Mouse (Mus musculus) kidney, embryonic 16.5 days (tissue): ENCODE results near the gene Xkr8. TPM values are rescaled to one million over a fixed set of nuclear protein-coding genes. Genes with fewer than 3 reads are reported as not detected.
A peak's percentile ranks its signal among the peaks of the same experiment; 100 is the strongest.

Experiments
- ATAC-seq: fragments of 200-750 bp; cut with Nextera tagmentation; 2 replicates; pipeline ENCODE4 v1.8.0; 2017; ENCODE audit warnings: moderate TSS enrichment; ENCODE audit not compliant: low FRiP score, low TSS enrichment
- H3K27ac ChIP-seq: fragments of 300-500 bp; sonication (generic); 2 replicates; pipeline ENCODE4 v1.5.1; 2014; ENCODE audit warnings: low read length
- H3K27me3 ChIP-seq: fragments of 300-500 bp; sonication (generic); 2 replicates; pipeline ENCODE4 v1.6.1; 2014; ENCODE audit warnings: low read length, control low read depth, mixed read lengths; ENCODE audit not compliant: insufficient read depth
- H3K36me3 ChIP-seq: fragments of 300-500 bp; sonication (generic); 2 replicates; pipeline ENCODE4 v1.6.1; 2014; ENCODE audit warnings: low read length, control low read depth, mixed read lengths; ENCODE audit not compliant: insufficient read depth
- H3K4me1 ChIP-seq: fragments of 300-500 bp; sonication (generic); 2 replicates; pipeline ENCODE4 v1.6.1; 2014; ENCODE audit warnings: low read length, control low read depth, mixed read lengths; ENCODE audit not compliant: insufficient read depth
- H3K4me2 ChIP-seq: fragments of 300-500 bp; sonication (generic); replicated peaks from 2 replicates; pipeline ENCODE4 v1.6.1; 2014; ENCODE audit warnings: low read depth, low read length
- H3K4me3 ChIP-seq: fragments of 300-500 bp; sonication (generic); 2 replicates; pipeline ENCODE4 v1.5.1; 2014; ENCODE audit warnings: mild to moderate bottlenecking, low read length
- H3K9ac ChIP-seq: fragments of 300-500 bp; sonication (generic); replicated peaks from 2 replicates; pipeline ENCODE4 v1.6.1; 2014; ENCODE audit warnings: low read length
- H3K9me3 ChIP-seq: fragments of 300-500 bp; sonication (generic); 2 replicates; pipeline ENCODE4 v1.6.1; 2016; ENCODE audit warnings: low read length, control low read depth
- WGBS: fragments of 180-500 bp; shearing (Covaris S2); extraction: QIAGEN DNeasy Blood & Tissue Kit; methylation state at CpG from one replicate; pipeline ENCODE4 v1.1.7; 2014; 5-methylcytosine and 5-hydroxymethylcytosine counted together
- polyA plus RNA-seq: library from polyadenylated mRNA; unstranded; fragments of >200 nt; fragmentation: Nextera tagmentation; extraction: Ambion mirVana; gene quantifications from 2 replicates; pipeline ENCODE4 v1.2.1, GENCODE M21; 2015

Xkr8 gene
- polyA plus RNA-seq, 1 experiment from 2014 or later, result 7.3 TPM

DNA sequence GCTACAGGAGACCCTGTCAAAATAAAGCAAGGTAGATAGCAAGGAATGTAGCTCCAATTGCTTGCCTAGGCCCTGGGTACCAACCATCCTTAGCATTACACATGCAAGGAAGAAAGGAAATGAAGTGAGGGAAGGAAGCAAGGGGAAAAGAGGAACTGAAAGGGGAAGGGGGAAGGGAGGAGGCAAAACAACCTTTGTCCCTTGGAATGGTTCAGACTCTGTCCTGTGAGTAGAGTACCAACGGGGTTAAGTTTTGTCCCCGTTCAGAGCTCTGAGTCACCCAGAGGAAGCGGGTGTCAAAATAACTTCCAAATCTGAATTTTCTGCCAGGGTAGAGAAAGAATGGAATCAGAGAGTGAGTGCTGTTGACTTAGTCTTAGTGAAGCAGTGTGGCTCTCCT lies 27.9 kb upstream of the Xkr8 start:
- Histone ChIP-seq H3K9ac (no peak overlapping the region), H3K4me2 (no peak overlapping the region), H3K36me3 (no peaks in the 10 kb centered on the region), H3K27me3 (peaks cover 5% of the 10 kb centered on the region; the same call in 1 of the 2 replicates), H3K4me1 (peaks cover 6% of the 10 kb centered on the region; the same call in 1 of the 2 replicates), H3K4me3 (no peak overlapping the region), H3K9me3 (no peaks in the 10 kb centered on the region), H3K27ac (no peak overlapping the region)
- WGBS, result 58% methylated on average over 3 of the region's 3 CpGs
- no peak for ATAC-seq

DNA sequence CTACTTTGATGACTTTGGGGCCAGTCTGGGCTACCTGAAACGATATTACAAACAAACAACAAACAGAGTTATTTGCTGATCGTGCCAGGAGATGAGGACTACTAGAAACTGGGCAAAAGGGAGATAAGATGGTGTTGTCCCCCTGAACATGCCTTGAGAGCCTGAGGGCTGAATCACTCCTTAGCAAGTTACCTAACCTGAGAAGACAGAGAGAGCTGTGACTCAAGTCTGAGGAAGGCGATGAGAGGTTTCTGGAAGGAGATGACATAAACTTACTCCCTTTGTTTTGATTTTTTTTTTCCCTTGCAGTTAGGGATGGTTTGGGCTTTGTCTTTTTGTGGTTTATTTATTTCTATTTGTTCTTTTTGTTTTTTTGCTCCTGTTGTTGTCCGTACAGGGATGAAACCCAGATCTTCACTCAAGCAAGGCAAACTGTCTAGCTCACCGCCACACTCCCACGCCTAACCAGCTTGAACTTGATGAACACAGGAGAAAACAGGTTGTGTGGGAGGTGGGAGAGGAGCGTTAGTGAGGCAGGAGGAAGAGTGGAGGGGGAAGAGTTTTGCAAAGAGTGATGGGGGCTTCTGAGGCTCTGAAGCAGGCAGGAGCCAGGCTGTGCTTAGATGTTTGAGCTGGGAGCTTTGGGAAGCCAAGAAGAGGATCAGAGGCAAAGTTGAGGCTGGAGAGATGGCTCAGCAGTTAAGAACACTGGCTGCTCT lies 25.4 kb upstream of the Xkr8 start:
- Histone ChIP-seq H3K4me1 (peaks cover 6% of the 10 kb centered on the region; the same call in 1 of the 2 replicates), H3K4me2 (peak overlapping the region; percentile 82), H3K27me3 (peaks cover 5% of the 10 kb centered on the region; the same call in 1 of the 2 replicates), H3K4me3 (no peak overlapping the region), H3K9ac (no peak overlapping the region), H3K27ac (no peak overlapping the region), H3K36me3 (no peaks in the 10 kb centered on the region), H3K9me3 (no peaks in the 10 kb centered on the region)
- ATAC-seq, result no peak
- 53% methylated on average over 7 of the region's 7 CpGs for WGBS

DNA sequence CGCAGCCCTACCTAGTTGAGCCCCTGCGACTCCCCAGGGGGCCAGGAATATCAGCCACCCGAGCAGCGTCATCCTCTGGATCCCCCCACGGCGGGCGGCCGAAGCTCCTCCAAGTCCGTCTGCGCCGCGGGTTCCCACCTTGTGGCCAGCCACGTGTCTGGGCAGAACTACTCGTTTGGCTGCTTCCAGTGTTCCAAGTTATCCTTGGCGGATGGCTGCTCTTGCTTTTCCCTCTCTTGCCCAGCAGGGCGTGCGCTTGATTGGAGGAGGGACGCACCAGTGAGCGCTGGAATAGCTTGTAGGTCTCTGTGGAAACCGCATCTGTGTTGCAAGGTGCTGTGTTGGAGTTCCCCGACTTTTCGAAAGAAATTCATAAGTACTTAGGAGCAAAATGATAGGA lies 24.6 kb upstream of the Xkr8 start, which contains the start of gene Smpdl3b:
Gene Smpdl3b (minus strand): TSS at position 279 of the 400 bp plus-strand sequence.
- H3K9me3 ChIP-seq, result no peaks in the 10 kb centered on the region
- H3K27me3 ChIP-seq, result peaks cover 5% of the 10 kb centered on the region; the same call in 1 of the 2 replicates
- H3K27ac ChIP-seq, result no peak within 1 kb of the TSS
- peak within 1 kb of the TSS; percentile 51 for H3K4me3 ChIP-seq
- H3K4me1 ChIP-seq, result peaks cover 6% of the 10 kb centered on the region; the same call in 1 of the 2 replicates
- no peaks in the 10 kb centered on the region for H3K36me3 ChIP-seq
- ATAC-seq, result peak; percentile 88
- peak within 1 kb of the TSS; percentile 82 for H3K4me2 ChIP-seq
- under 1% methylated on average over 22 of the region's 22 CpGs for WGBS
- H3K9ac ChIP-seq, result peak within 1 kb of the TSS; percentile 72

DNA sequence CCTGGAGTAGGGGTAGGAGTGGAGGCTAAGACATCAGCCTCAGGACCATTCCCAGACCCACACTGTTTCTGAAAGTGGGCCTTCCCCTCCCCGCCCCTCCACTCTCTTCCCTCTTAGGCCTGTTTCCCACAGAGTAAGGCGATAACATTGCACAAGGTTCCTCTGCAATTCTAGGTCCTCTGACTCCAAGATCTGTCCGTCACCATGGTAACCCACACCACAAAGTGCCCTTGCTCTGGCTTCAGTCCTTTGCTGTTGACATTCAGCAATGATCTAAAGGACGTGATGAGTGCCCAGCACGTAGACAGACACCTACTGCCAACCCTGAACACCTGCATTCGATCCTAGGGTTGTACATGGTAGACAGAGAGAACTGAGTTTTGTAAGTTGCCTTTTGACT lies 20.6 kb upstream of the Xkr8 start:
- Histone ChIP-seq H3K9me3 (no peaks in the 10 kb centered on the region), H3K9ac (no peak overlapping the region), H3K4me1 (peaks cover 6% of the 10 kb centered on the region; the same call in 1 of the 2 replicates), H3K27me3 (peaks cover 5% of the 10 kb centered on the region; the same call in 1 of the 2 replicates), H3K36me3 (no peaks in the 10 kb centered on the region), H3K27ac (no peak overlapping the region), H3K4me2 (no peak overlapping the region), H3K4me3 (no peak overlapping the region)
- WGBS, result 72% methylated on average over 6 of the region's 6 CpGs
- ATAC-seq, result no peak

DNA sequence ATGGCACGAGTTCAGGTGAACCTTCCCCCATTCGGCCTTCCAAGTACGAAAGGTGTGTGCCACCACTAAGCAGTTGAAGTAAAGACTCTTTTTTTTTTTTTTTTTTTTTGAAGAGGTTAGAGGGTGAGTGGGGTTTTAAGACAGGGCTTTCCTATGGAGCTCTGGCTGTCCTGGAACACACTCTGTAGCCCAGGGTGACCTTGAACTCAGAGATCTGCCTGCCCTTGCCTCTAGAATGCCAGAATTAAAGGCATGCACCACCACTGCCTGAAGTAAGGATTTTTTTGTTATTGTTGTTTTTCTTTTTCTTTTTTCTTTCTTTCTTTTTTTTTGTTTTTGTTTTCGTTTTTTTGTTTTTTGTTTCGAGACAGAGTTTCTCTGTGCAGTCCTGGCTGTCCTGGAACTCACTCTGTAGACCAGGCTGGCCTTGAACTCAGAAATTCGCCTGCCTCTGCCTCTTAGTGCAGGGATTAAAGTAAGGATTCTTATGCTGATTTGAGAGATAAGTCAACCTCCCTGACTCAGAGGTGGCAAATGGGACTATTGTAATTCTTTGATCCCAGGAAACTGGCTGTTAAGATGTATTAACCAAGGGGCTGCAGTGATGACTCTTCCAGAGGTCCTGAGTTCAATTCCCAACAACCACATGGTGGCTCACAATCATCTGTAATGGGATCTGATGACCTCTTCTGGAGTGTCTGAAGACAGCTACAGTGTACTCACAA lies 17.1 kb upstream of the Xkr8 start:
- H3K27me3 ChIP-seq, result no peaks in the 10 kb centered on the region
- no peaks in the 10 kb centered on the region for H3K36me3 ChIP-seq
- WGBS, result 82% methylated on average over 6 of the region's 6 CpGs
- no peak overlapping the region for H3K4me2 ChIP-seq
- no peak for ATAC-seq
- no peak overlapping the region for H3K4me3 ChIP-seq
- no peak overlapping the region for H3K27ac ChIP-seq
- no peak overlapping the region for H3K9ac ChIP-seq
- H3K9me3 ChIP-seq, result no peaks in the 10 kb centered on the region
- H3K4me1 ChIP-seq, result no peaks in the 10 kb centered on the region

DNA sequence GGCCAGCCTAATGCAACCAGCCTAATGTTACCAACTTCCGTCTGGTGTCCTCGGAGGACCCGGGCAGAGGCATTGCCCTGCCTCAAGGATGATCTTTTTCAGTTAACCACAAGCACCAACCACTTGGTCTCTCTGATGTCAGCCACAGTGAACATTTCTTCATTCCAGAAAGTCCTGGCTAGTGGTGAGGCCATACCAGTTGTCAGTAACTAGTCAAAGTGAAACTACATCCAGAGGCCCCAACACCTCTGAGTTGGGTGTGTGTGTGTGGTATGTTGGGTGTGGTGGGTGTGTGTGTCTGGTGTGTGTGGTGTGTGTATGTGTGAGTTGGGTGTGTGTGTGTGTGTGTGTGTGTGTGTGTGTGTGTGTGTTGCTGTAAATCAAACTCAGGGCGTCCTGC lies 16.4 kb upstream of the Xkr8 start:
- Histone ChIP-seq H3K4me3 (no peak overlapping the region), H3K4me2 (no peak overlapping the region), H3K9me3 (no peaks in the 10 kb centered on the region), H3K27me3 (no peaks in the 10 kb centered on the region), H3K27ac (no peak overlapping the region), H3K36me3 (no peaks in the 10 kb centered on the region), H3K9ac (no peak overlapping the region), H3K4me1 (no peaks in the 10 kb centered on the region)
- 91% methylated on average over 4 of the region's 4 CpGs for WGBS
- ATAC-seq, result no peak

DNA sequence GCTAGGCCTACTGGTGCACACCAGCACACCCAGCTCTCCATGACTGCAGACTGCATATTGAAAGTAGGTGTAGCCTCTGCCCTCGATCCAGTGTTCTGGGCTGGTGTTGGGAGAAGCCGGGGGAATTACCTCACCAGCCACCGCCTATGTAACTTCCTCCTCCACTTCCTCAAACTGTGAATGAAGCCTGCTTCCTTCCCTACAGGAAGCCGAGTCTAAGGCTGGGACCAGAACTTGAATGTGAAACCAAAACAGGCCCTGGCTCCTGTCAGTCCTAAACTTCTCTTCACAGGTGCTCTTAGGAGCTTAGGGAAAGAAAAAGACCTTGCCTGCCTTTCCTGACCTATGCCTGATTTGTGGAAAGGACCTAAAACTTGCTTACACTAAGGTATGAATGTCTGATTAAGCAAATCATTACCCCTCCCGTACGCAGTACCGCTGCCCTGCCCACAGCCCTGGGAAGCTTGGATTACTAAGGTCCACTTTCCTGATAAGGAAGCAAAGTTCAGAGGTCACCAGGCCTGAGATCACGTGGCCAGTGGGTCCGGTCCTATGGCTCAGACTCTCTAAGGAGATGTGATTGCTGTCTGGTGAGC lies 15.4 kb upstream of the Xkr8 start:
- Histone ChIP-seq H3K9ac (no peak overlapping the region), H3K27ac (peak overlapping the region; percentile 62), H3K27me3 (no peaks in the 10 kb centered on the region), H3K4me3 (no peak overlapping the region), H3K36me3 (no peaks in the 10 kb centered on the region), H3K9me3 (no peaks in the 10 kb centered on the region), H3K4me1 (no peaks in the 10 kb centered on the region), H3K4me2 (peak overlapping the region; percentile 19)
- WGBS, result 49% methylated on average over 9 of the region's 9 CpGs
- 0 out of 2 replicates have a peak, but pooled peaks have one; percentile 15 for ATAC-seq

DNA sequence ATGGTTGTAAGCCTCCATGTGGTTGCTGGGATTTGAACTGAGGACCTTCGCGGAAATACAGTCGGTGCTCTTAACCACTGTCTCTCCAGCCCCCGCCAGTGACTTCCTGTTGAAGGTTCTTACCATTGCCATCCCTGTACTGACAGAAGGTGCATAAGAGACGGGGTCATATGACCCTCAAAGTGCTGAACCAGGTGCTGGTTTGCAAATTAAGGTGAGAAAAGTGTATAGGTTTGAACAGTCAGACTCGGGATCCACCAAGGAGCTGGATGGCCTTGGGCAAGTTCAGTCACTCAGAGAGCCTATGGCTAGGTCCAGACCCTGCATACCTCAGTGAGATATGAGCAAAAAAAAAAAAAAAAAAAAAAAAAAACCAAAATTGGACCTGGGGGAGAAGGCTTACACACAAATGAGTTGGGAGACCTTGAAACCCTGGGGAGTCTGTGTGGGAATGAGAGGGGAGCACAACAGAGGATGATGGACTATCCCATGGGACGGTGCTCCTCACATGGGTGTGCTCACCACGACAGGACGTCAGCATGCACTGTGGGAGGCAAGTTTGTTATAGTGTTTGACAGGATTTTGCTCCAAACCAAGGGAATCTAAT lies 14.7 kb upstream of the Xkr8 start:
- H3K4me1 ChIP-seq, result no peaks in the 10 kb centered on the region
- H3K4me2 ChIP-seq, result no peak overlapping the region
- no peak overlapping the region for H3K27ac ChIP-seq
- H3K9me3 ChIP-seq, result no peaks in the 10 kb centered on the region
- no peak for ATAC-seq
- no peak overlapping the region for H3K4me3 ChIP-seq
- H3K9ac ChIP-seq, result no peak overlapping the region
- H3K36me3 ChIP-seq, result no peaks in the 10 kb centered on the region
- 82% methylated on average over 9 of the region's 9 CpGs for WGBS
- no peaks in the 10 kb centered on the region for H3K27me3 ChIP-seq

DNA sequence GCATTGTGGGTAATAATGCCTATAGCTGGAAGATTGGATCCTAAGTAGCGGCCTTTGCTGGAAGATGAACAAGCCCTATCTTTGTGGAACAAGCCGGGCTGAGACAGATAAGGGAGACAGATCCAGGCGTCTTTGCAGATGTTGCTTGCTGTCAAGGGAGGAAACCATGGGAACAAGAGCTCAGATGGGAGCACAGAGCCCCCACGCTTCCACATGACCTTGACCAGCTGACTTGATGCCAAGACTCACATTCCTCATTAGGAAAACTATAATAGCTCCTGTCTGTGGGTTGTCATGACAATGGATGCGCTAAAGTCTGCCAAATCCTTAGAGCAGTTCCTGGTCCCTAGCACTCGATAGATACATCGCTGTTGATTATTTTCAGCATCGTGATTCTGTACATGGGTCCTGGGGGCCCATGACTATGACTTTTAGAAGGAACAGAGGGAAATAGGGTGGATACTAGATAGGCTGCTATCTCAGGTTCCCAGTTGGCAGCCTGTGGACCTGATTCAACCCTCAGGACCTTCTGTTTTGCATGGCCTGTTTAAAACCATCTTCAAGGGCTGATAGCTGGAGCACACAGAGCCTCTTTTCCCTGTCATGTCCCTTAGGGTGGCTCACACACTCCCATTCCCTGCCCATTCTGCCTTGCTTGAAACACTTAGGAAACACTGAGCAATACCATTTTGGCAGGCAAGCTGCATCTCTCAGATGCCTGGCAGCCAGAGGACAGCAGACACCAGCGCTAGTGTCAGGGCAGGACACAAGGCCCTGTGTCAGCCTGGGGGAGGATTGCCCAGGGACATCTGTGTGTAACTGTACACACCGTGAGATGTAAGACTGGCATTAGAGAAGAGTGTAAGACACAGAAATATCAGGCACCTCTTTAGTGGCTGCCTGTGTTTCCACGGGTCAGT lies 11.9 kb upstream of the Xkr8 start:
- H3K4me2 ChIP-seq, result no peak overlapping the region
- H3K9me3 ChIP-seq, result no peaks in the 10 kb centered on the region
- WGBS, result 68% methylated on average over 11 of the region's 11 CpGs
- no peaks in the 10 kb centered on the region for H3K4me1 ChIP-seq
- H3K27me3 ChIP-seq, result no peaks in the 10 kb centered on the region
- no peaks in the 10 kb centered on the region for H3K36me3 ChIP-seq
- no peak overlapping the region for H3K27ac ChIP-seq
- no peak for ATAC-seq
- no peak overlapping the region for H3K9ac ChIP-seq
- no peak overlapping the region for H3K4me3 ChIP-seq
